Comparison of ENCODE assay signal across 7 mouse cellular contexts in the genomic region with DNA sequence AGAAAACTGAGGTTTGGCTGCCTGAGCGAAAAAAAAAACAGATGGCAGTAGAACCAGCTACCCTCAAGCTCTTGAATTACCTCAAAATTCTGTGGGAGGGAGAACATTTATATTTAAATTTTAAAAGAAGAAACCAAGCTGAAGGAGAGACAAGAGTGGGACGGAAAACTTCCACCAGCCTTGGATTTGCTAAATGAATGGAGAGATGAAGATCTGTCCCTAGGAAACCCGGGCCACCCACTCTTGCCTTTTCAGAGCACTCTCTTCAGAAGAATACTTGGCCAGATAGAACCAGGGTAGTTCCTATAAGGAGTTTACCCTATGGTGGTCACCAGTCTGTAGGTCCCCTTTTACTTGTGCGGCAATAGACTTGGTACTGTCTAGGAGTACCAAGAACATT. TPM values are rescaled to one million over a fixed set of nuclear protein-coding genes. Genes with fewer than 3 reads are reported as not detected.
A peak's percentile ranks its signal among the peaks of the same experiment; 100 is the strongest.
DNase-seq lines count a peak whose midpoint lies in the region; ATAC-seq lines count a peak whose summit lies in the region.

No protein-coding gene starts in this region.

- peak overlapping the region; percentile 65 for H3K9ac ChIP-seq in lung, embryonic 16.5 days (ENCODE audit: low read length)
- peak overlapping the region; percentile 63 for H3K9ac ChIP-seq in embryonic facial prominence, embryonic 14.5 days (ENCODE audit: low read depth, low read length)
- peak overlapping the region; percentile 56 for H3K9ac ChIP-seq in hindbrain, embryonic 15.5 days
- peak overlapping the region; percentile 58 for H3K9ac ChIP-seq in midbrain, embryonic 13.5 days (replicated peaks)

- no peaks in the 10 kb centered on the region for H3K9me3 ChIP-seq in lung, embryonic 16.5 days (ENCODE audit: control insufficient read depth, low read length)
- no peaks in the 10 kb centered on the region for H3K9me3 ChIP-seq in embryonic facial prominence, embryonic 14.5 days (ENCODE audit: control insufficient read depth, low read length)
- no peaks in the 10 kb centered on the region for H3K9me3 ChIP-seq in hindbrain, embryonic 15.5 days
- no peaks in the 10 kb centered on the region for H3K9me3 ChIP-seq in midbrain, embryonic 13.5 days

- H3K4me2 ChIP-seq in lung, embryonic 16.5 days (ENCODE audit: low read depth, low read length), result peak overlapping the region; percentile 74
- H3K4me2 ChIP-seq in embryonic facial prominence, embryonic 14.5 days (ENCODE audit: low read depth, low read length), result peak overlapping the region; percentile 74
- peak overlapping the region; percentile 80 for H3K4me2 ChIP-seq in hindbrain, embryonic 15.5 days
- H3K4me2 ChIP-seq in midbrain, embryonic 13.5 days (replicated peaks), result peak overlapping the region; percentile 53

- peaks cover 13% of the 10 kb centered on the region for H3K4me1 ChIP-seq in lung, embryonic 16.5 days (replicated peaks; ENCODE audit: control insufficient read depth, insufficient read depth, low read length)
- peaks cover 21% of the 10 kb centered on the region for H3K4me1 ChIP-seq in embryonic facial prominence, embryonic 14.5 days (ENCODE audit: control insufficient read depth, insufficient read depth, low read length)
- peaks cover 36% of the 10 kb centered on the region for H3K4me1 ChIP-seq in hindbrain, embryonic 15.5 days (replicated peaks)
- H3K4me1 ChIP-seq in midbrain, embryonic 13.5 days (replicated peaks), result peaks cover 35% of the 10 kb centered on the region

- peak overlapping the region; percentile 75 for H3K4me3 ChIP-seq in lung, embryonic 16.5 days (ENCODE audit: low read length)
- H3K4me3 ChIP-seq in embryonic facial prominence, embryonic 14.5 days (ENCODE audit: low read depth, low read length), result peak overlapping the region; percentile 63
- H3K4me3 ChIP-seq in hindbrain, embryonic 15.5 days, result peak overlapping the region; percentile 79
- peak overlapping the region; percentile 67 for H3K4me3 ChIP-seq in midbrain, embryonic 13.5 days (replicated peaks)

- no peak for ATAC-seq in lung, embryonic 16.5 days (ENCODE audit: low read depth)
- ATAC-seq in embryonic facial prominence, embryonic 14.5 days (ENCODE audit: low read depth), result no peak
- ATAC-seq in hindbrain, embryonic 15.5 days (ENCODE audit: low FRiP score, low read depth), result no peak
- ATAC-seq in midbrain, embryonic 13.5 days, result no peak

- H3K27me3 ChIP-seq in lung, embryonic 16.5 days (ENCODE audit: control insufficient read depth, insufficient read depth, low read depth, low read length), result peaks cover 6% of the 10 kb centered on the region; the same call in 1 of the 2 replicates
- H3K27me3 ChIP-seq in embryonic facial prominence, embryonic 14.5 days (replicated peaks; ENCODE audit: control insufficient read depth, insufficient read depth, low read length), result 0 out of 2 replicates have a peak, but pooled peaks cover 4% of the 10 kb centered on the region
- peaks cover 6% of the 10 kb centered on the region; the same call in 1 of the 2 replicates for H3K27me3 ChIP-seq in hindbrain, embryonic 15.5 days
- peaks cover 21% of the 10 kb centered on the region; the same call in 1 of the 2 replicates for H3K27me3 ChIP-seq in midbrain, embryonic 13.5 days

- no peak overlapping the region for H3K27ac ChIP-seq in lung, embryonic 16.5 days (ENCODE audit: low read length)
- H3K27ac ChIP-seq in embryonic facial prominence, embryonic 14.5 days (replicated peaks; ENCODE audit: low read depth, low read length), result peak overlapping the region; percentile 56; the same call in 1 of the 2 replicates
- H3K27ac ChIP-seq in hindbrain, embryonic 15.5 days (replicated peaks), result peak overlapping the region; percentile 89
- peak overlapping the region; percentile 78 for H3K27ac ChIP-seq in midbrain, embryonic 13.5 days

- H3K36me3 ChIP-seq in lung, embryonic 16.5 days (ENCODE audit: control insufficient read depth, insufficient read depth, low read length), result no peaks in the 10 kb centered on the region
- H3K36me3 ChIP-seq in embryonic facial prominence, embryonic 14.5 days (ENCODE audit: control insufficient read depth, insufficient read depth, low read length), result no peaks in the 10 kb centered on the region
- H3K36me3 ChIP-seq in hindbrain, embryonic 15.5 days, result no peaks in the 10 kb centered on the region
- H3K36me3 ChIP-seq in midbrain, embryonic 13.5 days, result no peaks in the 10 kb centered on the region

- no peak for DNase-seq in lung, postnatal 4 days
- no peak for DNase-seq in embryonic facial prominence, embryonic 14.5 days (ENCODE audit: low spot score)
- no peak for DNase-seq in urinary bladder, postnatal 14 days (ENCODE audit: low spot score)
- no peak for DNase-seq in testis, postnatal 14 days (ENCODE audit: low spot score)

- 69% methylated on average over 4 of the region's 4 CpGs for WGBS in lung, embryonic 16.5 days
- WGBS in embryonic facial prominence, embryonic 14.5 days, result 63% methylated on average over 4 of the region's 4 CpGs
- 73% methylated on average over 4 of the region's 4 CpGs for WGBS in hindbrain, embryonic 15.5 days
- WGBS in midbrain, embryonic 13.5 days, result 68% methylated on average over 4 of the region's 4 CpGs

RNA-seq across cellular contexts. Expression of a gene that starts 15.5 kb away (rescaled TPM):
- 54.3 and 55.2 TPM in 2 replicates for polyA plus RNA-seq in lung, embryonic 16.5 days (2015; fragmentation: Nextera tagmentation; extraction: Ambion mirVana)
- polyA plus RNA-seq in embryonic facial prominence, embryonic 14.5 days (2014; fragmentation: Nextera tagmentation; extraction: Ambion mirVana), result 48.9 and 50.1 TPM in 2 replicates
- polyA plus RNA-seq in hindbrain, embryonic 15.5 days (2015; fragmentation: Nextera tagmentation; extraction: Ambion mirVana), result 75.7 and 80.3 TPM in 2 replicates
- polyA plus RNA-seq in midbrain, embryonic 13.5 days (2015; fragmentation: Nextera tagmentation; extraction: Ambion mirVana), result 69.0 and 71.2 TPM in 2 replicates

RNA-seq across cellular contexts. Expression of a gene that starts 46.8 kb away (rescaled TPM):
- polyA plus RNA-seq in lung, embryonic 16.5 days (2015; fragmentation: Nextera tagmentation; extraction: Ambion mirVana), result 0.59 and 0.60 TPM in 2 replicates
- polyA plus RNA-seq in embryonic facial prominence, embryonic 14.5 days (2014; fragmentation: Nextera tagmentation; extraction: Ambion mirVana), result 1.3 TPM in 2 replicates
- 20.6 and 23.1 TPM in 2 replicates for polyA plus RNA-seq in hindbrain, embryonic 15.5 days (2015; fragmentation: Nextera tagmentation; extraction: Ambion mirVana)
- 27.5 and 29.4 TPM in 2 replicates for polyA plus RNA-seq in midbrain, embryonic 13.5 days (2015; fragmentation: Nextera tagmentation; extraction: Ambion mirVana)
